Mouse (Mus musculus) lung, adult 10 weeks (tissue): ENCODE results near the gene Gm10053. TPM values are rescaled to one million over a fixed set of nuclear protein-coding genes. Genes with fewer than 3 reads are reported as not detected.

Source experiments
- polyA plus RNA-seq: library from polyadenylated mRNA; stranded (reverse); fragments of 350-450 nt; fragmentation: Illumina TruSeq; extraction: RNeasy Lipid Tissue Mini Kit (QIAGEN cat#74804); gene quantifications from one replicate; pipeline ENCODE4 v1.2.3, GENCODE M21; 2014; ENCODE audit warnings: low read depth, low replicate concordance; ENCODE audit not compliant: insufficient read depth

Gene Gm10053
- polyA plus RNA-seq = 82.8 TPM

GRCm38 (mm10) chr19:24875129-24875870 lies at the start of gene Gm10053:
Gene Gm10053, plus strand, starts transcription at chr19:24875686.

GRCm38 (mm10) chr19:24861612-24862451 lies 13.7 kb upstream of the Gm10053 start, which contains the start of gene Pgm5:
Gene Pgm5, minus strand, starts transcription at chr19:24861855.

GRCm38 (mm10) chr19:24900581-24901220 lies 25.2 kb downstream of the Gm10053 start, which contains the start of gene Foxd4:
Gene Foxd4, minus strand, starts transcription at chr19:24901197.

Other genes with a start within 250 kb of the Gm10053 start
- gene Tmem252, start 201.7 kb upstream of the Gm10053 start, polyA plus RNA-seq = 2.6 TPM
- 12.8 TPM for gene Pgm5, start 13.8 kb upstream of the Gm10053 start, polyA plus RNA-seq
- not detected for gene Foxd4, start 25.5 kb downstream of the Gm10053 start, polyA plus RNA-seq
- 8.0 TPM for gene Cbwd1, start 85.9 kb downstream of the Gm10053 start, polyA plus RNA-seq
- 8.2 TPM for gene Dock8, start 123.8 kb downstream of the Gm10053 start, polyA plus RNA-seq